Comparison of ENCODE assay signal across 22 mouse cellular contexts in genomic region chr7:46084024-46084423, GRCm38 (mm10). TPM values are rescaled to one million over a fixed set of nuclear protein-coding genes. Genes with fewer than 3 reads are reported as not detected.
A peak's percentile ranks its signal among the peaks of the same experiment; 100 is the strongest.
DNase-seq lines count a peak whose midpoint lies in the region; ATAC-seq and TF ChIP-seq lines count a peak whose summit lies in the region.
"Had no signal": no experiment of that assay in that cellular context is flagged by ENCODE, and none has a peak within 500 bp of the region (broad histone marks: within the 10 kb centered on the region; RNA-seq: fewer than 3 reads in every experiment).

No protein-coding gene starts in this region.

- peaks cover 48% of the 10 kb centered on the region for H3K36me3 ChIP-seq in heart, embryonic 12.5 days
- peaks cover 13% of the 10 kb centered on the region for H3K36me3 ChIP-seq in intestine, embryonic 16.5 days (ENCODE audit: control insufficient read depth, insufficient read depth, low read length)
- H3K36me3 ChIP-seq in intestine, postnatal 0 days (ENCODE audit: control insufficient read depth, insufficient read depth), result peaks cover 54% of the 10 kb centered on the region
- peaks cover 20% of the 10 kb centered on the region for H3K36me3 ChIP-seq in lung, postnatal 0 days (ENCODE audit: insufficient read depth, low read length)

- H3K9me3 ChIP-seq in heart, embryonic 12.5 days (replicated peaks), result no peaks in the 10 kb centered on the region
- no peaks in the 10 kb centered on the region; the same call in 1 of the 2 replicates for H3K9me3 ChIP-seq in intestine, embryonic 16.5 days (ENCODE audit: control insufficient read depth, low read length)
- no peaks in the 10 kb centered on the region for H3K9me3 ChIP-seq in intestine, postnatal 0 days (ENCODE audit: control insufficient read depth)
- no peaks in the 10 kb centered on the region for H3K9me3 ChIP-seq in lung, postnatal 0 days (ENCODE audit: low read length)
- H3K9me3 ChIP-seq: forebrain, embryonic 13.5 days; forebrain, embryonic 15.5 days; G1E had no signal

- TF ChIP-seq EP300 in lung, postnatal 0 days (IDR thresholded peaks at IDR 0.05), result no peak

- WGBS in heart, embryonic 12.5 days, result 77% methylated on average over 10 of the region's 10 CpGs
- WGBS in intestine, embryonic 16.5 days, result 78% methylated on average over 10 of the region's 10 CpGs
- WGBS in intestine, postnatal 0 days, result 68% methylated on average over 10 of the region's 10 CpGs
- 75% methylated on average over 10 of the region's 10 CpGs for WGBS in lung, postnatal 0 days

- no peak overlapping the region for H3K27ac ChIP-seq in heart, embryonic 12.5 days (ENCODE audit: poor library complexity, severe bottlenecking)
- peak overlapping the region; percentile 69; the same call in 1 of the 2 replicates for H3K27ac ChIP-seq in intestine, embryonic 16.5 days (ENCODE audit: low read length)
- no peak overlapping the region for H3K27ac ChIP-seq in intestine, postnatal 0 days (ENCODE audit: low read depth, low read length)
- H3K27ac ChIP-seq in lung, postnatal 0 days (ENCODE audit: low read length), result no peak overlapping the region
- H3K27ac ChIP-seq: embryonic facial prominence, embryonic 10.5 days; embryonic facial prominence, embryonic 12.5 days; forebrain, embryonic 13.5 days; forebrain, embryonic 15.5 days had no signal

- no peak overlapping the region for H3K4me3 ChIP-seq in heart, embryonic 12.5 days
- no peak overlapping the region for H3K4me3 ChIP-seq in intestine, embryonic 16.5 days (ENCODE audit: low read length)
- H3K4me3 ChIP-seq in intestine, postnatal 0 days (ENCODE audit: low read depth, low read length), result no peak overlapping the region
- no peak overlapping the region for H3K4me3 ChIP-seq in lung, postnatal 0 days (ENCODE audit: low read depth, low read length)
- H3K4me3 ChIP-seq: embryonic facial prominence, embryonic 10.5 days; embryonic facial prominence, embryonic 12.5 days; forebrain, embryonic 13.5 days; forebrain, embryonic 15.5 days had no signal

- no peak for TF ChIP-seq CTCF in intestine, postnatal 0 days (IDR thresholded peaks at IDR 0.05; ENCODE audit: low read depth)
- TF ChIP-seq CTCF in lung, postnatal 0 days (IDR thresholded peaks at IDR 0.05), result no peak

- peaks cover 31% of the 10 kb centered on the region for H3K4me1 ChIP-seq in heart, embryonic 12.5 days (replicated peaks)
- H3K4me1 ChIP-seq in intestine, embryonic 16.5 days (ENCODE audit: control insufficient read depth, insufficient read depth, low read length), result peaks cover 8% of the 10 kb centered on the region
- peaks cover 8% of the 10 kb centered on the region; the same call in 1 of the 2 replicates for H3K4me1 ChIP-seq in intestine, postnatal 0 days (replicated peaks; ENCODE audit: control insufficient read depth, insufficient read depth, low read length)
- H3K4me1 ChIP-seq in lung, postnatal 0 days (ENCODE audit: insufficient read depth, low read depth, low read length), result peaks cover 3% of the 10 kb centered on the region; the same call in 1 of the 2 replicates
- H3K4me1 ChIP-seq: embryonic facial prominence, embryonic 10.5 days; embryonic facial prominence, embryonic 12.5 days; forebrain, embryonic 13.5 days; forebrain, embryonic 15.5 days had no signal

- 0 out of 2 replicates have a peak, but pooled peaks have one; percentile 31 for ATAC-seq in heart, embryonic 12.5 days (ENCODE audit: insufficient number of reproducible peaks, low FRiP score)
- no peak for ATAC-seq in intestine, embryonic 16.5 days
- ATAC-seq in intestine, postnatal 0 days, result no peak
- peak; percentile 34; the same call in 1 of the 2 replicates for ATAC-seq in lung, postnatal 0 days
- ATAC-seq: activated CD4-positive, CD25-positive, alpha-beta regulatory T cell, adult 4 months; CD4-positive, CD25-positive, alpha-beta regulatory T cell, adult 4 months; forebrain, embryonic 13.5 days; forebrain, embryonic 15.5 days; Patski had no signal

- H3K27me3 ChIP-seq in heart, embryonic 12.5 days (replicated peaks), result no peaks in the 10 kb centered on the region
- no peaks in the 10 kb centered on the region for H3K27me3 ChIP-seq in intestine, embryonic 16.5 days (replicated peaks; ENCODE audit: control insufficient read depth, insufficient read depth, low read length)
- H3K27me3 ChIP-seq in intestine, postnatal 0 days (replicated peaks; ENCODE audit: control insufficient read depth, insufficient read depth, low read length), result no peaks in the 10 kb centered on the region
- no peaks in the 10 kb centered on the region for H3K27me3 ChIP-seq in lung, postnatal 0 days (replicated peaks; ENCODE audit: insufficient read depth, low read length)
- H3K27me3 ChIP-seq: CH12.LX; embryonic facial prominence, embryonic 12.5 days; forebrain, embryonic 13.5 days; forebrain, embryonic 15.5 days; Patski had no signal

- DNase-seq in heart, adult 9 months (ENCODE audit: low spot score in 2 of 2), result no peak
- peak; percentile 17 for DNase-seq in lung, postnatal 0 days (ENCODE audit: low spot score)
- no peak for DNase-seq in lung, postnatal 14 days
- DNase-seq: adrenal gland, adult 8-10 months; adrenal gland, postnatal 14 days; adrenal gland, postnatal 36 days; B cell, adult 2 months; cerebellum, adult 11-12 months; cerebellum, adult 2 months; cerebellum, adult 9-10 months had no signal

- no peak overlapping the region for H3K9ac ChIP-seq in heart, embryonic 12.5 days
- no peak overlapping the region for H3K9ac ChIP-seq in intestine, embryonic 16.5 days (ENCODE audit: low read depth, low read length)
- H3K9ac ChIP-seq in intestine, postnatal 0 days (ENCODE audit: low read depth, low read length), result no peak overlapping the region
- no peak overlapping the region for H3K9ac ChIP-seq in lung, postnatal 0 days (replicated peaks; ENCODE audit: low read depth)
- H3K9ac ChIP-seq: embryonic facial prominence, embryonic 12.5 days; forebrain, embryonic 13.5 days; forebrain, embryonic 15.5 days had no signal

- H3K4me2 ChIP-seq in heart, embryonic 12.5 days, result no peak overlapping the region
- H3K4me2 ChIP-seq in intestine, embryonic 16.5 days (ENCODE audit: low read depth, low read length), result no peak overlapping the region
- no peak overlapping the region for H3K4me2 ChIP-seq in intestine, postnatal 0 days (replicated peaks; ENCODE audit: low read depth)
- no peak overlapping the region for H3K4me2 ChIP-seq in lung, postnatal 0 days (replicated peaks; ENCODE audit: low read depth, low read length)
- H3K4me2 ChIP-seq: embryonic facial prominence, embryonic 12.5 days; forebrain, embryonic 13.5 days; forebrain, embryonic 15.5 days had no signal

RNA-seq across cellular contexts. Expression of gene Kcnj11, which starts 16.5 kb away (rescaled TPM):
- 6.3 and 7.6 TPM in 2 replicates for polyA plus RNA-seq in heart, embryonic 12.5 days (2016; fragmentation: Nextera tagmentation; extraction: Ambion mirVana)
- 0.55 and 0.65 TPM in 2 replicates for polyA plus RNA-seq in intestine, embryonic 16.5 days (2015; fragmentation: Nextera tagmentation; extraction: Ambion mirVana)
- 0.21 and 0.24 TPM in 2 replicates for polyA plus RNA-seq in intestine, postnatal 0 days (2015; fragmentation: Nextera tagmentation; extraction: Ambion mirVana)
- polyA plus RNA-seq in lung, postnatal 0 days (2015; fragmentation: Nextera tagmentation; extraction: Ambion mirVana), result 0.44 and 0.45 TPM in 2 replicates
- polyA plus RNA-seq: activated CD4-positive, CD25-positive, alpha-beta regulatory T cell, adult 4 months; CD4-positive, CD25-positive, alpha-beta regulatory T cell, adult 4 months; G1E had no signal

RNA-seq across cellular contexts. Expression of gene Nomo1, which starts 50.5 kb away (rescaled TPM):
- 47.8 and 54.4 TPM in 2 replicates for polyA plus RNA-seq in heart, embryonic 12.5 days (2016; fragmentation: Nextera tagmentation; extraction: Ambion mirVana)
- polyA plus RNA-seq in intestine, embryonic 16.5 days (2015; fragmentation: Nextera tagmentation; extraction: Ambion mirVana), result 95.7 and 102 TPM in 2 replicates
- polyA plus RNA-seq in intestine, postnatal 0 days (2015; fragmentation: Nextera tagmentation; extraction: Ambion mirVana), result 34.4 and 37.3 TPM in 2 replicates
- polyA plus RNA-seq in lung, postnatal 0 days (2015; fragmentation: Nextera tagmentation; extraction: Ambion mirVana), result 17.8 and 18.5 TPM in 2 replicates

RNA-seq across cellular contexts. Expression of gene Abcc6, which starts 53.9 kb away (rescaled TPM):
- 0.06 and 0.22 TPM in 2 replicates for polyA plus RNA-seq in heart, embryonic 12.5 days (2016; fragmentation: Nextera tagmentation; extraction: Ambion mirVana)
- 6.1 and 6.6 TPM in 2 replicates for polyA plus RNA-seq in intestine, embryonic 16.5 days (2015; fragmentation: Nextera tagmentation; extraction: Ambion mirVana)
- polyA plus RNA-seq in intestine, postnatal 0 days (2015; fragmentation: Nextera tagmentation; extraction: Ambion mirVana), result 5.3 and 7.1 TPM in 2 replicates
- polyA plus RNA-seq in lung, postnatal 0 days (2015; fragmentation: Nextera tagmentation; extraction: Ambion mirVana), result 0.26 and 0.37 TPM in 2 replicates
- polyA plus RNA-seq: activated CD4-positive, CD25-positive, alpha-beta regulatory T cell, adult 4 months; CD4-positive, CD25-positive, alpha-beta regulatory T cell, adult 4 months; embryonic facial prominence, embryonic 10.5 days; G1E had no signal

Comparison
In these comparisons a context has a peak if more than half of its experiments do, and no peak if none do; other contexts are left out.
1. ATAC-seq: peak in heart, embryonic 12.5 days (single experiment) and lung, postnatal 0 days (single experiment); none in intestine, embryonic 16.5 days (single experiment) and intestine, postnatal 0 days (single experiment).